Mouse (Mus musculus): Measurements from ENCODE around the gene Papolb. TPM values are rescaled to one million over a fixed set of nuclear protein-coding genes. Genes with fewer than 3 reads are reported as not detected.
A peak's percentile ranks its signal among the peaks of the same experiment; 100 is the strongest.

The Papolb gene
- polyA plus RNA-seq, 1 experiment from 2014 or later = 0.32 TPM

DNA sequence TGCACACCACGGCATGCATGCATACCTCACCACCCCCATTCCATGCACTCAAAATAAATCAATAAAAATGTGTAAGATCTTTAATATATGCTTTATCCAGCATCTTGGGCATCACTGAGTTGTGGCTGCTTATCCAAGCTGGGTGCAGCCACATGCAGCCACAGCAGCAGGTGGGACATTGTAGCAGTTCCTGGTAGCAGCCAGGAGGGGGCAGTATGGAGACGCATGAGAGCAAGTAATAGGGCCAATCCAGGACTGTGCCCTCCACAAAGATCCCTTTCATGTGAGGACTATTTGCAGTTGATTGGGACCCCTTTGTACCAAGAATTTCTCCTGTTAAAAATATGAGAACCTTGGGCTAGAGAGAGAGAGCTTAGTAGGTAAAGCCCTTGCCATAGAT, 47.4 kb downstream of the Papolb start:
- H3K9ac ChIP-seq = no peak overlapping the region
- no peak overlapping the region for H3K27ac ChIP-seq
- H3K4me2 ChIP-seq (replicated peaks) = no peak overlapping the region
- no peak overlapping the region for H3K4me3 ChIP-seq
- 64% methylated on average over 2 of the region's 2 CpGs for WGBS
- H3K9me3 ChIP-seq (replicated peaks) = no peaks in the 10 kb centered on the region
- H3K27me3 ChIP-seq = no peaks in the 10 kb centered on the region
- no peaks in the 10 kb centered on the region for H3K36me3 ChIP-seq
- no peak for ATAC-seq (ENCODE audit: low FRiP score)
- peaks cover 4% of the 10 kb centered on the region; the same call in 1 of the 2 replicates for H3K4me1 ChIP-seq

DNA sequence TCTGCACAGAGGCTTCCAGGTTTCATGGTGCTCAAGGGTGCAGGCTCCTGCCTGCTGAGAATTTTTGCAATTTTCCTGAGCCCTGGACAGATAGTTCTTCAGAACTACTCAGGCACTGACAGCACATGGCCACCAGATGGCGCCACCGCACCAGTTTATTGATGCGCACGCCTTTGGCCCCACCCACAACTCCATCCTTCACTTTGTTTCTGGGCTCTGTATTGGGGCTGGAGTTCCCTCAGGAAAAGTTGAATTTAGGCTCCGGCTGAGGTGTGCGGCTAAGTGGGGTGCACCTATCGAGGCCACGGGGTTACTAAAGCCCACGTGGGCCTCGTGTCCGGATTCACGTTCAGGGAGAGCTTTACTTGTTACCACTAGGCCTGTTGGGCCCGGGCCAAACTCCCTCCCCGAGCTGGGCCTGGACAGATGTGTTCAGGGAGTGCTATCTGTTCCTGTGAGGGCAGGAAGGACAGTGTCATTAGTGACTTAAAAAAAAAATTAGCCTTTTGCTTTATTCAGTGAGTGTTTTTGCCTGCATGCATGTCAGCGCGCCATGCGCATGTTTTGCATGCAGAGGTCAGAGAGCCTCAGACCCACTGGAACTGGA, 50.9 kb downstream of the Papolb start:
- 34% methylated on average over 17 of the region's 17 CpGs for WGBS
- H3K4me3 ChIP-seq = no peak overlapping the region
- no peaks in the 10 kb centered on the region; the same call in 1 of the 2 replicates for H3K4me1 ChIP-seq
- H3K27ac ChIP-seq = no peak overlapping the region
- H3K4me2 ChIP-seq (replicated peaks) = 0 out of 2 replicates have a peak overlapping the region, but pooled peaks have one; percentile 7
- H3K27me3 ChIP-seq = no peaks in the 10 kb centered on the region
- no peak overlapping the region for H3K9ac ChIP-seq
- peaks cover 12% of the 10 kb centered on the region for H3K36me3 ChIP-seq
- no peaks in the 10 kb centered on the region for H3K9me3 ChIP-seq (replicated peaks)
- peak; percentile 41; the same call in 1 of the 2 replicates for ATAC-seq (ENCODE audit: low FRiP score)

DNA sequence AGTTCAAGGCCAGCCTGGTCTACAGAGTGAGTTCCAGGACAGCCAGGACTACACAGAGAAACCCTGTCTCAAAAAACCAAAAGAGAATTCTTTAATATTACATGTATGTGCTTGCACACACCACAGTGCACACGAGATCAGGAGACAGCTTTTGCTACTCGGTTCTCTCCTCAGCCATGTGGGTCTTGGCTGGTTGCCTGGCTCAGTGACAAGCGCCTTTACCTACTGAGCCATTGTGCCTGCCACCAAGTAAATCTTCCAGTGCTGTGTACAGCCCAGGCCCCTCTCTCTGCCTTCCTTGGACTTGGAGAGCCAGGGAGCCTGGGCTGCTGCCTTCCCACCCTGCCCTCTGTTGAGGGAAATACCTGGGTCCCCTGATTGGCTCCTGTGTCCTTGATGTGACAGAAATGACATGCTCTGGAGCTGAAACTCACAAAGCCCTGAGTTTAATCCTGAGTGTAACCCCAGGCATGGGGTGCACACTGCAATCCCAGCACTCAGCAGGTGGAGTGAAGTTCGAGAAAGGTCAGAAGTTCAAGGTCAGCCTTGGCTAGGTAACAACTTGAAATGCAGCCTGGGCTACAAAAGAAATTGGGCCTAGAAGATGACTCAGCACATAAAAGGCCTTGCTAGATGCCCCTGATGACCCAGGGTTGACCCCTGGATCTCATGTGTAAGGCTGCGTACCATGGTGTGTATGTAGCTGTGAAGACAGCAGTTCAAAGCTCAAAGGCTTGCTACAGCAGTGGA, 51.8 kb downstream of the Papolb start:
- no peak overlapping the region for H3K27ac ChIP-seq
- H3K27me3 ChIP-seq = no peaks in the 10 kb centered on the region
- H3K4me2 ChIP-seq (replicated peaks) = no peak overlapping the region
- peaks cover 8% of the 10 kb centered on the region for H3K4me1 ChIP-seq
- WGBS = 91% methylated on average over 5 of the region's 5 CpGs
- no peak overlapping the region for H3K9ac ChIP-seq
- ATAC-seq (ENCODE audit: low FRiP score) = no peak
- no peak overlapping the region for H3K4me3 ChIP-seq
- no peaks in the 10 kb centered on the region for H3K9me3 ChIP-seq (replicated peaks)
- H3K36me3 ChIP-seq = peaks cover 14% of the 10 kb centered on the region

DNA sequence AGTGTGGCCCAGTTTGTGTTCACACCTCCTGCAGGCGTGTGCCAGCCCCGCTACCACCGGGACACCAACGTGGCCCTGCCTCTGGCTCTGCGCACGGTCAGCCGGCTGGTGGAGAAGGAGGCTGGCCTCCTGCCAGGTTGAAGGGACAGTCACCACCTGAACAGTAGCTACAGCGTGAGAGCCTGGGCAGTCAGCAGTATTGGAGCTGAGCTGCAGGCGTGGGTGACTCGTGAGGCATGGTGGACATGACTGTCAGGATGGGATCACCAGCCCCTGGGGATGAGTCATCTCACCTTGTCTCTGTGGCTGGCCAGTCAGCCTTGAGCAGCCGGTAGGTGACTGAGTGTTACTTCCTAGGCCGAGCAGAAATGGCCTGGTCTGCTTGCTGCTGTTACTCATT, 52.5 kb downstream of the Papolb start:
- Histone ChIP-seq H3K4me1 (peaks cover 8% of the 10 kb centered on the region), H3K4me3 (no peak overlapping the region), H3K4me2 (replicated peaks) (no peak overlapping the region), H3K9me3 (replicated peaks) (no peaks in the 10 kb centered on the region), H3K27ac (no peak overlapping the region), H3K9ac (peak overlapping the region; percentile 13; the same call in 1 of the 2 replicates), H3K36me3 (peaks cover 14% of the 10 kb centered on the region), H3K27me3 (no peaks in the 10 kb centered on the region)
- 93% methylated on average over 12 of the region's 12 CpGs for WGBS
- ATAC-seq (ENCODE audit: low FRiP score) = no peak

Other genes starting within 250 kb of the Papolb start
- gene Foxk1, start 128.6 kb downstream of the Papolb start, polyA plus RNA-seq (2016; fragmentation: Nextera tagmentation; extraction: Ambion mirVana) = 7.9 and 8.8 TPM in 2 replicates
- gene Ap5z1, start 66.1 kb downstream of the Papolb start, polyA plus RNA-seq (2016; fragmentation: Nextera tagmentation; extraction: Ambion mirVana) = 14.9 and 15.6 TPM in 2 replicates
- gene Radil, start 21.0 kb upstream of the Papolb start, polyA plus RNA-seq (2016; fragmentation: Nextera tagmentation; extraction: Ambion mirVana) = 7.5 and 8.5 TPM in 2 replicates
- 12.0 and 12.2 TPM in 2 replicates for gene Mmd2, start 78.7 kb upstream of the Papolb start, polyA plus RNA-seq (2016; fragmentation: Nextera tagmentation; extraction: Ambion mirVana)
- gene Wipi2, start 97.6 kb upstream of the Papolb start, polyA plus RNA-seq (2016; fragmentation: Nextera tagmentation; extraction: Ambion mirVana) = 63.8 and 64.8 TPM in 2 replicates
- 58.5 and 60.2 TPM in 2 replicates for gene Slc29a4, start 162.4 kb upstream of the Papolb start, polyA plus RNA-seq (2016; fragmentation: Nextera tagmentation; extraction: Ambion mirVana)

Measured in hindbrain, embryonic 12.5 days (tissue).